Mouse (Mus musculus) G1E (cell line): ENCODE measurements around the gene Wwox.

Experiments
- CTCF ChIP-seq: IDR thresholded peaks from 2 replicates; pipeline ENCODE4 v1.5.1; 2012; ENCODE audit warnings: low read depth, low read length, inconsistent platforms, mixed read lengths
- POLR2AphosphoS5 ChIP-seq: IDR thresholded peaks from 2 replicates; pipeline ENCODE4 v1.6.1; 2012; ENCODE audit warnings: low read depth, low read length, inconsistent platforms; ENCODE audit not compliant: insufficient replicate concordance
- TAL1 ChIP-seq: conservative IDR thresholded peaks from 2 replicates; pipeline ENCODE4 v1.6.1; 2012; ENCODE audit warnings: low read depth, low read length, inconsistent platforms, mixed read lengths

DNA sequence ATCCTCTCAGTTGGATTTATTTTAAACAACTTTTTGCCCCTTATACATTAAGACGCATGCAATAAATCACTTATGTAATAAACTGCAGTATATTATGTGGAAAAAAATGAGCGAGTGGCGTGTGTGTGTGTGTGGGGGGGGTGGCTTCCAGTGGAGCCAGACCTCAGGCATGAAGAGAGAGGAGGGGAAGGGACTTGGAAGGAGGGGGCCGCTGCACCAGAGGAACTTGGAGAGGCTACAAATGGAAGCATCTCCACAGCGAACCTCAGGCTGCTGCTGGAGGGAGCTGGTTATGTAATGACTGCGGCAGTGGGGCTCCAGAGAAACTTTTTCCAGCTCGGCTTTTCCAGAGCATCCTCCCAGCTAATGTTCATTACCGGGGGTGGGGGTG, 719.3 kb downstream of the Wwox start:
- TF ChIP-seq CTCF (no peak), TAL1 (no peak), POLR2AphosphoS5 (no peak)
